Mouse (Mus musculus): ENCODE results near the gene Gabrd. TPM values are rescaled to one million over a fixed set of nuclear protein-coding genes. Genes with fewer than 3 reads are reported as not detected.
A peak's percentile ranks its signal among the peaks of the same experiment; 100 is the strongest.

Gabrd gene
- polyA plus RNA-seq, 1 experiment, result 0.28 TPM

DNA sequence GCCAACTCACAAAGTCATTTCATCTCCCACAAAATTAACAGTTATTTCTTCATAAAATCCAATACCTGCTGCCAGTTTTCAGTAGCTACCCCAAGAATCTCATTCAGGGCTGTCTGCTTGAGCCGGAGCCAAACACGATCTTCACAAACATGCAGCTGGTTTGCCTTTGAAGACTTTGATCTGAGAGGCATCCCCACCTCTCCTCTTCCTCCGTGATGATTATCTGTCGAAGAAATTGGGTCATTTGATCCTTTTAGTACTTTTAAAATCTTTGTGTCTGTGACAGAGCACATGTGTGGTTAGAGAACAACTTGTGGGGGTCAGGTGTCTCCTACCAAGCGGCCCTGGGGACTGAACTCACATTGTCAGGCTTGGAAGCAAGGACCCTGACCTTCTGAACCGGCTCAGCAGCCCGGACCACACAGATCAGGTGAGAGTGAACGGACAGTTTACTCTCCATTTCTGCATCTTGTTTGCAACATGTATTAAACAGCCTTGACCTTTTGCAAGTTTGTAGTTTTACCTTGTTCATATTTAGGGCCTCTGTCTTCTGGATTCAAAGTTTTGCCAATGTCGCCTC is 16.8 kb upstream of the Gabrd start:
- TF ChIP-seq CTCF (IDR thresholded peaks at IDR 0.05; ENCODE audit: low read depth, low read length) (no peak), POLR2A (IDR thresholded peaks at IDR 0.05; ENCODE audit: borderline replicate concordance, low read depth, low read length) (no peak)
- H3K4me1 ChIP-seq (ENCODE audit: control insufficient read depth, insufficient read depth, low read length), result no peaks in the 10 kb centered on the region
- no peak overlapping the region for H3K27ac ChIP-seq (ENCODE audit: insufficient read depth, low read depth, low read length)
- H3K4me3 ChIP-seq (ENCODE audit: insufficient read depth, low read length), result no peak overlapping the region

DNA sequence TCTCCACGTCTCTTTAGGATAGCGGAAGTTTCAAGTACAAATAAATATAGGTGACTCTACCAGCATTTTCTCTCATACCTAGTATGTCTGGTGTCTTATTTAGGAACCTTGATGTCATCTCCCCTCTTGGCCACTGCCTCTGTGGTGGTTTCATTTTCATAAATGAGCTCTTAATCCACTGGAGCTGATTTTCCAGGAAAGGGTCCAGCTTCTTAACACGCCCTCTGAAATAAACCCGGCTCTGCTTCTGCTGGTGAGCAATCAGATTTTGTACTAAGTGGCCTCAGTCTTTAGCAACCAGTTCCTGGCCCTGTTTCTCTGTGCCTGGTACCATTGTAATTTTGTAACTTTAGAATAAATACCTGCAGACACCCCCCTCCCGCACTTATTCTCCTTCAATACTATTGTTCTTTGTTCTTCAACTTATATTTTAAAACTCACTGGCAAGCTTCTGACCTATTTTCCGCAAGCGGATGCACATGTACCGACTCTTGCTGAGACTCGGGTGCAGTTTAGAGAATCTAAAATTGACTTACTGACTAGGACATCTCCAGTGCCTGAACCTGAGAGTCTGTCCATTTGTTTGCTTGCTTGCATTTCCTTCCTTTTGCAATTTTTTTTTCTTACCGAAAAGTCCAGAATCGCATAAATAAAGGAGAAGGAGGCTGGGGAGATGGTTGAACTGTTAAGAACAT is 15.9 kb upstream of the Gabrd start:
- no peaks in the 10 kb centered on the region for H3K4me1 ChIP-seq (ENCODE audit: control insufficient read depth, insufficient read depth, low read length)
- no peak overlapping the region for H3K27ac ChIP-seq (ENCODE audit: insufficient read depth, low read depth, low read length)
- no peak for TF ChIP-seq POLR2A (IDR thresholded peaks at IDR 0.05; ENCODE audit: borderline replicate concordance, low read depth, low read length)
- no peak for TF ChIP-seq CTCF (IDR thresholded peaks at IDR 0.05; ENCODE audit: low read depth, low read length)
- H3K4me3 ChIP-seq (ENCODE audit: insufficient read depth, low read length), result no peak overlapping the region

DNA sequence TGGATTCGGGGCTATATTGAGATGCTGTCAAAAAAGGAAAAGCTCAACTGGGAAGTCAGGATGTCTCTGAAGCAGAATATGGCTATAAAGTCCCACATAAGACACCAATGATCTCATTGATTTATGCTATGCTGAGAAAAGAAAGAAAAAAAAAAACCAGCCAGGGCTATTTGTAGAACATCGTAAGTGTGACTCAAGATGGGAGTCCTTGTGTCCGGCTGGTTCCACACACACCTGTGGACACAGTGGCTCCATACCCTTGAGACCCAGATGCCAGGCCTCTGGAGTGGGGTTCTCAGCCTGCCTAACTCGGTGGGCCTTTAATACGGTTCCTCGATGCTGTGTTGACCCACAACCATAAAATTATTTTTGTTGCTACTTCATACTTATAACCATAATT is 14.2 kb upstream of the Gabrd start:
- no peaks in the 10 kb centered on the region for H3K4me1 ChIP-seq (ENCODE audit: control insufficient read depth, insufficient read depth, low read length)
- no peak overlapping the region for H3K4me3 ChIP-seq (ENCODE audit: insufficient read depth, low read length)
- no peak for TF ChIP-seq POLR2A (IDR thresholded peaks at IDR 0.05; ENCODE audit: borderline replicate concordance, low read depth, low read length)
- no peak for TF ChIP-seq CTCF (IDR thresholded peaks at IDR 0.05; ENCODE audit: low read depth, low read length)
- H3K27ac ChIP-seq (ENCODE audit: insufficient read depth, low read depth, low read length), result no peak overlapping the region

DNA sequence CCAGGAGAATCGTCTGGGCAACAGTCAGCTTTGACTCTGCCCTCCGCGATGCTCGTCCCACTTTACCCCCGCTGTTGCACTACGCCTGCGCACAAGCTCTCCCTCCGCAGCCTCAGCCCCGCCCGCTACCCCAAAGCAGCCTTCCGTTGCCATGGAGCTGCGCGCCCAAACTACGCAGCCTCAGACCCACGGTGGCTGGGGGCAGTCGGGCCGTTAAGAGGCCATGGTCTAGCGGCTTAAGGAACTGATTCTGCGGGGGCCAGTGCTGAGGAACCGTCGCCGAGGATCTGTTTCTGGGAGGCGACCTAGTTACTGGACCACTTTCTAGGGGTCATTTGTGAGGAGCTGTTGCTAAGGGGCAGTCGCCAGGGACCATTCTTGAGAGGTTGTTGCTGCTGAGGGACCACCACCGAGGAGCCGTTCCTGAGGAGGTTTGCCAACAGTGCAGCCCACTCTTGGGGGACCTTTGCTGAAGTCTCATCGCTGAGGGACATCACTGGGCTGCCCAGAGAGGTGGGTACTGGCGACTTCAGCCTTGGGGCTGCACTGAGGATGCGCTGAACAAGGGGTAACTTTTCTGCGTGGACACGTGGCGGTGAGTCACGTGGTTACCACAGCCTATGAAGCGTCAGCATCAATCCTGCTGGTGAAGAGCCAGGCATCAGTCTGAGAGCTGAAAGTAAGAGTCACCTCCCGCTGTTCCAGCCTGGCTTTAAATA is 11.3 kb upstream of the Gabrd start, which contains the start of gene Cfap74:
Gene Cfap74 (plus strand): TSS at position 133 of the 719 bp plus-strand sequence.
- Histone ChIP-seq H3K27ac (ENCODE audit: insufficient read depth, low read depth, low read length) (no peak within 1 kb of the TSS), H3K4me3 (ENCODE audit: insufficient read depth, low read length) (peak within 1 kb of the TSS; percentile 12; the same call in 1 of the 2 replicates), H3K4me1 (ENCODE audit: control insufficient read depth, insufficient read depth, low read length) (no peaks in the 10 kb centered on the region)
- TF ChIP-seq POLR2A (IDR thresholded peaks at IDR 0.05; ENCODE audit: borderline replicate concordance, low read depth, low read length), result no peak
- TF ChIP-seq CTCF (IDR thresholded peaks at IDR 0.05; ENCODE audit: low read depth, low read length), result no peak

DNA sequence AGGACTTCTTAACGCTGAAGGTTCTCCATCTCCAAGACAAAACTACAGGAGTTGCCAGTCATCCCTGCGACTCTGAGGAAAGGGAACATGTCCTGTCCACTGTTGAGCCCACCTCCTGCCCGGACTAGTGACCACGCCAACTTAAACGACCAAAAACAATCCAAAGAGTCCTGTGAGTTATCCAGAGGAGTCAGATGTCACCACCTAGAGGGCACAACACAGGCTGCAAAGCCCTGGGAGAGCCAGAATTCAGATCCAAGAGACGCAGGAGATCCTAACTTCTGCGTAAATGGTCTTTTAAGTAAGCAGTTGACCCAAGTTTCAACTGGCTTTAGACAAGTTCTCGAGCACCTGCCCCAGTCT is 10.8 kb upstream of the Gabrd start:
- TF ChIP-seq POLR2A (IDR thresholded peaks at IDR 0.05; ENCODE audit: borderline replicate concordance, low read depth, low read length), result no peak
- Histone ChIP-seq H3K4me1 (ENCODE audit: control insufficient read depth, insufficient read depth, low read length) (no peaks in the 10 kb centered on the region), H3K4me3 (ENCODE audit: insufficient read depth, low read length) (0 out of 2 replicates have a peak overlapping the region, but pooled peaks have one; percentile 12)

DNA sequence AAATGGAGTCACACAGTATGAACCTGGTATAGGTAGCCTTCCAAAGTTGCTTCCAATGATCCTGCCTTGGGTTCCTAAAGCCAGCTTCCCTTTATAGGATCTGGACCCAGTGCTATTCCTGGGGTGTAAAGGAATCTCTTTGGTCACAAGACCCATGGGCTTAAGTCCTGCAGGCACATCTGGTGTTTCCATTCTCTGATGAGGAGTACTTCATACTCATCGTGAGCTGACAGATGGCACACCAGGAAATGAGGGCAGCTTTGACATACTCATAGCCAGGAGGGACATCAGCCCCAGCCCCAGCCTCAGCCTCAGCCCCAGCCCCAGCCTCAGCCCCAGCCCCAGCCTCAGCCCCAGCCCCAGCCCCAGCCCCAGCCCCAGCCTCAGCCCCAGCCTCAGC is 4.6 kb upstream of the Gabrd start:
- no peaks in the 10 kb centered on the region for H3K4me1 ChIP-seq (ENCODE audit: control insufficient read depth, insufficient read depth, low read length)
- TF ChIP-seq POLR2A (IDR thresholded peaks at IDR 0.05; ENCODE audit: borderline replicate concordance, low read depth, low read length) (no peak), CTCF (IDR thresholded peaks at IDR 0.05; ENCODE audit: low read depth, low read length) (no peak)
- no peak overlapping the region for H3K4me3 ChIP-seq (ENCODE audit: insufficient read depth, low read length)
- no peak overlapping the region for H3K27ac ChIP-seq (ENCODE audit: insufficient read depth, low read depth, low read length)

More for the DNA sequence above, 10.8 kb upstream of the Gabrd start:
- H3K27ac ChIP-seq (ENCODE audit: insufficient read depth, low read depth, low read length), result no peak overlapping the region

DNA sequence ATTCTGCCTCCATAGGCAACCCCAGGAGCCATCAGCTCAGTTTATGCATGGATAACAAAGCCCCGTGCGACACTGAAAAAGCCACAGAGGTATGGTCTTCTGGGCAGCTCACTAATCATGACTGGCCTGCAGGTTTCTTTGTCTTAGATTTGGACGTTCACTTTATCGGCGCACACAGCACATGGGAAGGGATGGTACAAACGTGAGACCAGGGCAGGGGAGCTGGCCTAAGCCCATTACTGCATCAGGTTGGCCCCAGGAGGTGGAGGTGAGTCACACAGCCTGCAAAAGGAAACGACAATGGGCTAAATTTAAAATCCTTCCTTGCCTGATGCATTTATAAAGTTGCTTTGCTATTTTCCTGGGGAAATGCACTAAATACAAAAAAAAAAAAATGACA is 3.2 kb upstream of the Gabrd start:
- Histone ChIP-seq H3K4me1 (ENCODE audit: control insufficient read depth, insufficient read depth, low read length) (no peaks in the 10 kb centered on the region), H3K27ac (ENCODE audit: insufficient read depth, low read depth, low read length) (no peak overlapping the region), H3K4me3 (ENCODE audit: insufficient read depth, low read length) (no peak overlapping the region)
- TF ChIP-seq POLR2A (IDR thresholded peaks at IDR 0.05; ENCODE audit: borderline replicate concordance, low read depth, low read length) (no peak), CTCF (IDR thresholded peaks at IDR 0.05; ENCODE audit: low read depth, low read length) (no peak)

DNA sequence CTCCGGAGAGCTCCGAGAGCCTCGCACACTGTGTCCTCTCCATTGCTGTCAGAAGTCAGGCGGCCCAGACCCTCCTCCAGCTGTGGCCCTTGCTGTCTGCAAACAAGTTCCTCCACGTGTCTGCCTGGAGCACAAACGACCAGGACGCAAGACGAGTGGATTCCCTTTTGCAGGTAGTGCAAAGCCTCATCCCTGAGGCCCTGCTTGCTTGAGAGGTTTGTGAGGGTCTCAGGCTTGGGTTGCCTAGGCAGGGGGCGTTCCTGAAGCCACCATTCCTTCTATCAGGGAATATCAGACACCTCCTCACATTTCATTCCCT is 269 bp upstream of the Gabrd start:
- H3K4me1 ChIP-seq (ENCODE audit: control insufficient read depth, insufficient read depth, low read length), result no peaks in the 10 kb centered on the region
- no peak overlapping the region for H3K4me3 ChIP-seq (ENCODE audit: insufficient read depth, low read length)
- H3K27ac ChIP-seq (ENCODE audit: insufficient read depth, low read depth, low read length), result no peak overlapping the region
- TF ChIP-seq CTCF (IDR thresholded peaks at IDR 0.05; ENCODE audit: low read depth, low read length) (no peak), POLR2A (IDR thresholded peaks at IDR 0.05; ENCODE audit: borderline replicate concordance, low read depth, low read length) (no peak)

DNA sequence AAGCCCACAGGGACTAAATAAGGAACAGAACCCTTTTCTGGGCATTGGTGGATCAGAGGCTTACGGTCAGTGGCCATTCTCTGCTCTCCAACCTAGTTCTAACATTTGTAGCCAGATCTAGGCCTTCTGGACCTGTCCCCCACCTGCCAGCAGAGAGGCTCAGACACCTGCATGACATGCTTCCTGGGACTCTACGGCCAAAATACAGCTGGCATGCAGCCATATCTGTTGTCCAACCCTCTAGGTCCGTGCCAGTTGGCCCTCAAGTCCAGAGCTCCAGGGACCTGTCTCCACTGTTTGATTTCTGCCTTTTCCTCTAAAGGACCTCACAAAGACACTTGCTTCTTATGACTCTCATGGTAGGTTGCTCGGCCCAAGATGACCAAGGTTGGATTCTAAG is 1.2 kb downstream of the Gabrd start:
- TF ChIP-seq POLR2A (IDR thresholded peaks at IDR 0.05; ENCODE audit: borderline replicate concordance, low read depth, low read length) (no peak), CTCF (IDR thresholded peaks at IDR 0.05; ENCODE audit: low read depth, low read length) (no peak)
- no peak overlapping the region for H3K4me3 ChIP-seq (ENCODE audit: insufficient read depth, low read length)
- H3K4me1 ChIP-seq (ENCODE audit: control insufficient read depth, insufficient read depth, low read length), result no peaks in the 10 kb centered on the region
- no peak overlapping the region for H3K27ac ChIP-seq (ENCODE audit: insufficient read depth, low read depth, low read length)

DNA sequence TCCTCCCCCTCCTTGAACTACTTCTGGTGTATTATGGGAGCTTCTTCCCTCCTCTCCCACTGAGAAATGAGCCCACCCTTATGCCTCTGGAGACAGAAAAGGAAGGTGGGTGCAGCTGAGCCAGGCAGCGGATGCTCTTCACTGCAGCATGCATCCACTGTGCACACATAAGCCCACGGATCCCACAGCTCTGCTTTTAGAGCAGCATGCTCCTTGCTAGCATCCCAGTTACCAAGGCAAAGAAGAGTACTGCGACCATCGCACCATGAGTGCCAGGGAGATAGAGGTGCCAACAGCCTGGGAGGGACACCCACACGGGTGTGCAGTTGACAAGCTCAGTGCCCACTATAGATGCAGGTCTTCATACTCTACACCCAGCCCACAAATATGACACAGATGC is 2.4 kb downstream of the Gabrd start:
- Histone ChIP-seq H3K4me1 (ENCODE audit: control insufficient read depth, insufficient read depth, low read length) (no peaks in the 10 kb centered on the region), H3K27ac (ENCODE audit: insufficient read depth, low read depth, low read length) (no peak overlapping the region), H3K4me3 (ENCODE audit: insufficient read depth, low read length) (no peak overlapping the region)
- no peak for TF ChIP-seq CTCF (IDR thresholded peaks at IDR 0.05; ENCODE audit: low read depth, low read length)
- no peak for TF ChIP-seq POLR2A (IDR thresholded peaks at IDR 0.05; ENCODE audit: borderline replicate concordance, low read depth, low read length)

Measured in bone marrow macrophage, adult 2 months (primary cell).